19 mouse cellular contexts compared by ENCODE assay signal in the genomic region with DNA sequence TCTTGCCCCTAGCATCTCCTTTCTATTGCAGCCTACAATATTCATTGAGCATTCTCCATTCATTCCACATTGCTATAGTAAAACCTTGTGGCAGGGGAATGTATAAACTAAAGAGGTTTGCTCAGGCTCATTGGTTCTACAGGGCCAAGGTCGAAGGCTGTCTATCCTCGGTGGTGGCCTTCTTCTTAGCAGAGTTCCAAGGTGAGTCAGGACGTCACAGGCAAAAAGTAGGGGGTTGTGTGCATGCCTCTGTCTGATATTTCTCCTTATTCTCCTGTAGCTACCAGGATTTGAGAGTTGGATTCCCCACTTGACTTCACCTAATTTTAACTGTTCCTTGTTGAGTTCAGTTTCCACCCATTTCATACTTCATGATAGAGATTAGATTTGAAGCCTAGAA. TPM values are rescaled to one million over a fixed set of nuclear protein-coding genes. Genes with fewer than 3 reads are reported as not detected.
"Had no signal": no experiment of that assay in that cellular context is flagged by ENCODE, and none has a peak within 500 bp of the region (broad histone marks: within the 10 kb centered on the region; RNA-seq: fewer than 3 reads in every experiment).

No protein-coding gene starts in this region.

- H3K9ac ChIP-seq: lung, embryonic 14.5 days; midbrain, embryonic 12.5 days; neural tube, embryonic 13.5 days; neural tube, embryonic 15.5 days had no signal

- H3K9me3 ChIP-seq: midbrain, embryonic 10.5 days; midbrain, embryonic 12.5 days; neural tube, embryonic 13.5 days; neural tube, embryonic 15.5 days had no signal

- DNase-seq: lung, embryonic 14.5 days; lung, postnatal 10 days; lung, postnatal 4 days; midbrain, embryonic 14.5 days; retina, postnatal 1 day; right cerebral cortex, adult 18-20 months; right cerebral cortex, postnatal 25 days; right cerebral cortex, postnatal 4 days; spleen, adult 18-20 months; thymus, adult 18-20 months; thymus, postnatal 14 days; thymus, postnatal 36 days had no signal

- H3K4me1 ChIP-seq: midbrain, embryonic 12.5 days; neural tube, embryonic 13.5 days; neural tube, embryonic 15.5 days had no signal

- H3K4me2 ChIP-seq: lung, embryonic 14.5 days; midbrain, embryonic 12.5 days; neural tube, embryonic 13.5 days; neural tube, embryonic 15.5 days had no signal

- H3K27me3 ChIP-seq: midbrain, embryonic 12.5 days; neural tube, embryonic 13.5 days; neural tube, embryonic 15.5 days had no signal

- H3K27ac ChIP-seq: midbrain, embryonic 10.5 days; midbrain, embryonic 12.5 days; neural tube, embryonic 13.5 days; neural tube, embryonic 15.5 days had no signal

- ATAC-seq: midbrain, embryonic 16.5 days had no signal

- H3K36me3 ChIP-seq: midbrain, embryonic 10.5 days; midbrain, embryonic 12.5 days; neural tube, embryonic 13.5 days; neural tube, embryonic 15.5 days had no signal

- H3K4me3 ChIP-seq: midbrain, embryonic 10.5 days; midbrain, embryonic 12.5 days; myocyte; neural tube, embryonic 13.5 days; neural tube, embryonic 15.5 days had no signal

RNA-seq across cellular contexts. Expression of a gene that starts 29.9 kb away (rescaled TPM):
- total RNA-seq: megakaryocyte-erythroid progenitor cell, adult 5-6 weeks had no signal
